Mouse (Mus musculus) retina, embryonic 14.5 days (tissue): ENCODE measurements at regions not wholly inside any gene's neighbourhood (a gene's known extent, or its start where the extent isn't known, plus 50 kb on each side); places are given as distances from the start of the nearest gene placed in this dataset.

Source experiments
- DNase-seq: peaks from one replicate; pipeline ENCODE4 v3.0.0-alpha.2; 2015; ENCODE audit warnings: low spot score

GRCm38 (mm10) chr10:115025950-115026349, 158.9 kb downstream of the Tph2 start:
- DNase-seq, result no peak

GRCm38 (mm10) chr10:115019443-115019842, 165.4 kb downstream of the Tph2 start:
- DNase-seq, result no peak

GRCm38 (mm10) chr10:115013491-115014001, 171.3 kb downstream of the Tph2 start:
- peak; percentile 59 for DNase-seq

GRCm38 (mm10) chr10:115012922-115013321, 171.9 kb downstream of the Tph2 start:
- DNase-seq, result peak; percentile 84

GRCm38 (mm10) chr10:115012316-115012715, 172.5 kb downstream of the Tph2 start:
- DNase-seq, result peak; percentile 15

GRCm38 (mm10) chr10:115011911-115012310, 172.9 kb downstream of the Tph2 start:
- no peak for DNase-seq

GRCm38 (mm10) chr10:114996400-114996799, 188.4 kb downstream of the Tph2 start:
- no peak for DNase-seq

GRCm38 (mm10) chr10:114995211-114995908, 189.5 kb downstream of the Tph2 start:
- no peak for DNase-seq

- DNase-seq, result no peak
These were observed 186.5 kb upstream of the Trhde start for GRCm38 (mm10) chr10:114988453-114989226.

GRCm38 (mm10) chr10:114972364-114972763, 170.3 kb upstream of the Trhde start:
- no peak for DNase-seq

GRCm38 (mm10) chr10:114963656-114964055, 161.5 kb upstream of the Trhde start:
- no peak for DNase-seq

GRCm38 (mm10) chr10:114957909-114958308, 155.8 kb upstream of the Trhde start:
- no peak for DNase-seq

GRCm38 (mm10) chr10:114956257-114956656, 154.2 kb upstream of the Trhde start:
- no peak for DNase-seq

GRCm38 (mm10) chr10:114955608-114956007, 153.5 kb upstream of the Trhde start:
- DNase-seq, result no peak

- no peak for DNase-seq
These were observed 151.3 kb upstream of the Trhde start for GRCm38 (mm10) chr10:114953358-114953757.

- DNase-seq, result no peak
These were observed 147.1 kb upstream of the Trhde start for GRCm38 (mm10) chr10:114949194-114949593.

GRCm38 (mm10) chr10:114924746-114925145, 122.6 kb upstream of the Trhde start:
- DNase-seq, result no peak

GRCm38 (mm10) chr10:114913971-114914370, 111.9 kb upstream of the Trhde start:
- DNase-seq, result no peak

- DNase-seq, result no peak
These were observed 89.8 kb upstream of the Trhde start for GRCm38 (mm10) chr10:114891916-114892315.

GRCm38 (mm10) chr10:114890726-114891430, 88.8 kb upstream of the Trhde start:
- peak; percentile 59 for DNase-seq

- no peak for DNase-seq
These were observed 69.1 kb upstream of the Trhde start for GRCm38 (mm10) chr10:114871201-114871600.

- DNase-seq, result no peak
These were observed 55.1 kb upstream of the Trhde start for GRCm38 (mm10) chr10:114857166-114857565.

GRCm38 (mm10) chr10:114852688-114853087, 50.6 kb upstream of the Trhde start:
- no peak for DNase-seq
